Mouse (Mus musculus) kidney, postnatal 0 days (tissue): ENCODE results near the gene Sp6. TPM values are rescaled to one million over a fixed set of nuclear protein-coding genes. Genes with fewer than 3 reads are reported as not detected.
A peak's percentile ranks its signal among the peaks of the same experiment; 100 is the strongest.

ENCODE experiments used
- ATAC-seq: fragments of 200-750 bp; cut with Nextera tagmentation; replicated peaks from 2 replicates; pipeline ENCODE4 v1.8.0; 2017; ENCODE audit warnings: low read depth, moderate number of reproducible peaks, moderate TSS enrichment, moderate library complexity; ENCODE audit not compliant: low FRiP score
- DNase-seq: peaks from one replicate; pipeline ENCODE4 v3.0.0-alpha.2; 2016; ENCODE audit warnings: low spot score
- H3K27ac ChIP-seq: fragments of 300-500 bp; sonication (generic); 2 replicates; pipeline ENCODE4 v1.5.1; 2014; ENCODE audit warnings: mild to moderate bottlenecking
- H3K27me3 ChIP-seq: fragments of 300-500 bp; sonication (generic); 2 replicates; pipeline ENCODE4 v1.6.1; 2014; ENCODE audit warnings: low read length, mixed read lengths; ENCODE audit not compliant: insufficient read depth
- H3K36me3 ChIP-seq: fragments of 300-500 bp; sonication (generic); 2 replicates; pipeline ENCODE4 v1.6.1; 2014; ENCODE audit warnings: low read length, mixed read lengths; ENCODE audit not compliant: insufficient read depth
- H3K4me1 ChIP-seq: fragments of 300-500 bp; sonication (generic); replicated peaks from 2 replicates; pipeline ENCODE4 v1.6.1; 2014; ENCODE audit warnings: antibody characterized with exemption, low read length, mixed read lengths; ENCODE audit not compliant: insufficient read depth
- H3K4me2 ChIP-seq: fragments of 300-500 bp; sonication (generic); 2 replicates; pipeline ENCODE4 v1.6.1; 2014; ENCODE audit warnings: mild to moderate bottlenecking, low read length, moderate library complexity, mixed read lengths
- H3K4me3 ChIP-seq: fragments of 300-500 bp; sonication (generic); replicated peaks from 2 replicates; pipeline ENCODE4 v1.5.1; 2014; ENCODE audit warnings: low read depth, low read length
- H3K9ac ChIP-seq: fragments of 300-500 bp; sonication (generic); 2 replicates; pipeline ENCODE4 v1.6.1; 2014; ENCODE audit warnings: low read depth, low read length
- H3K9me3 ChIP-seq: fragments of 300-500 bp; sonication (generic); replicated peaks from 2 replicates; pipeline ENCODE4 v1.6.1; 2016; ENCODE audit warnings: low read length, inconsistent platforms, mixed read lengths
- CTCF ChIP-seq: IDR thresholded peaks from 2 replicates; pipeline ENCODE4 v1.5.1; 2016; ENCODE audit warnings: antibody characterized with exemption, low read depth, mild to moderate bottlenecking, moderate library complexity
- WGBS: fragments of 180-500 bp; shearing (Covaris S2); extraction: QIAGEN DNeasy Blood & Tissue Kit; methylation state at CpG from one replicate; pipeline ENCODE4 v1.1.7; 2014; 5-methylcytosine and 5-hydroxymethylcytosine counted together
- polyA plus RNA-seq: library from polyadenylated mRNA; unstranded; fragments of >200 nt; fragmentation: Nextera tagmentation; extraction: Ambion mirVana; gene quantifications from 2 replicates; pipeline ENCODE4 v1.2.1, GENCODE M21; 2015

Sp6 gene
- polyA plus RNA-seq, 1 experiment from 2014 or later = 2.0 TPM

DNA sequence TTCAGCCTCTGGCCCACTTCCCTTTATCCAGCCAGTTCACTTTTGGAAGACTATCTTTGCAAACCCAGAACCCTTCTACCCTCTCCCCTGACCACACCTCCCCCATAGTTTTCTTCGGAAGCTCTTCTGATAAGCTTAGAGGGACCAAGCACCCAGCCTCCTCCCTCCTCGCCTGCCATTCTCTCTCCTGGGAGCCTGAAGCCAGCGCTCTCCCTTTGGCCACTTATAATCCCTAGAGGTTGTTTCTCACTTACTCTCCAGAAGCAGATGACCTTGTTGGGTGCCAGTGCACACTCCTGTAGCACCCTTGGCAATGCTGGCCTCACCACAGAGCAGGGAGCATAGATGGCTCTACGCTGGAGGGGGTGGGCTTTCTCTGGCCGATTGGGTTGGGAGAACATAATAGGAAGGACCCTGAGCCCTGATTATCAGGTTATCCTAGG is 43.9 kb upstream of the Sp6 start:
- H3K36me3 ChIP-seq = no peaks in the 10 kb centered on the region
- H3K4me2 ChIP-seq = no peak overlapping the region
- DNase-seq (no peak), ATAC-seq (0 out of 2 replicates have a peak, but pooled peaks have one; percentile 10)
- H3K27ac ChIP-seq = peak overlapping the region; percentile 89
- no peak for TF ChIP-seq CTCF
- H3K27me3 ChIP-seq = no peaks in the 10 kb centered on the region
- WGBS = 76% methylated on average over 5 of the region's 5 CpGs
- no peak overlapping the region for H3K4me3 ChIP-seq
- H3K9ac ChIP-seq = no peak overlapping the region
- H3K9me3 ChIP-seq = no peaks in the 10 kb centered on the region
- H3K4me1 ChIP-seq = peaks cover 21% of the 10 kb centered on the region

DNA sequence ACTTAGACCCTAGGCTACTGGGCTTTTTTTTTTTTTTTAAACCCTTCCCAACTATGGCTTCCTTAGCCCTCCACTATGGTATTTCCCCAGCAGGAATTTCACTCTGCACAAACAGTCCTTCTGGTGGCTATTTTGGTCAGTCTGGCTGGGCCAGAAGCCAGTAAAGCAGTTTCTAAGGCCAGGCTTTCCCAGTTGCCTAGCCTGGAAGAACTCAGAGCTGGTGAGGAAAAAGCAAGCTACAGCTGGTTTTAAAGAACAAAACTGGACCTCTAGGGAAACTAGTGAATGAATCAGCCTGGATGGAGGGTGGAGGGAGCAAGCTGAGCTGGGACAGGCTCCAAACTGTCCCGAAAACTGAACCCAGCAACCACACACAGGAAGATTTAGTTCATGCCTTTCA is 43.4 kb upstream of the Sp6 start:
- Histone ChIP-seq H3K4me1 (peaks cover 21% of the 10 kb centered on the region), H3K4me2 (no peak overlapping the region), H3K9ac (peak overlapping the region; percentile 36), H3K4me3 (no peak overlapping the region), H3K9me3 (no peaks in the 10 kb centered on the region), H3K36me3 (no peaks in the 10 kb centered on the region), H3K27me3 (no peaks in the 10 kb centered on the region), H3K27ac (peak overlapping the region; percentile 89)
- peak; percentile 73 for DNase-seq
- no peak for ATAC-seq
- TF ChIP-seq CTCF = no peak
- WGBS = 60% methylated on average over 1 of the region's 1 CpGs

DNA sequence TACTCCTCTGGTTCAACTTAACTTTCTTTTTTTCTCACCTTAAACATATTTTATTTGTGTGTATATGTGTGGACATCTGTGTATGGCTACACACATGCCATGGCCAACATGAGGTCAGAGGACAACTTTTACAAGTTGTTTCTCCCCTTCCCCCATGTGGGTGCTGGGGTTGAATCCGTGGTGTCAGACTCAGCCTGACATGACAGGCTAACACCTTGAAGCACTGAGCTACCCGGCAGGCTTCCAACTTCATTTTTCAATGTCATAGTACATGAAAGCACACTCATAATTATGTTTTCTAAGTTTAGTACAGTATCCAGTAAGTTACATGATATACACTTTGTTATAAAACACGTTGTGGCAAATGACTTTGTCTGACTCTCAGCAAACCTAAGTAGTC is 42.9 kb upstream of the Sp6 start:
- Histone ChIP-seq H3K9ac (no peak overlapping the region), H3K4me2 (no peak overlapping the region), H3K9me3 (no peaks in the 10 kb centered on the region), H3K4me3 (no peak overlapping the region), H3K4me1 (peaks cover 21% of the 10 kb centered on the region), H3K27ac (peak overlapping the region; percentile 89), H3K27me3 (no peaks in the 10 kb centered on the region), H3K36me3 (no peaks in the 10 kb centered on the region)
- no peak for TF ChIP-seq CTCF
- no peak for ATAC-seq
- WGBS = 60% methylated on average over 3 of the region's 3 CpGs
- DNase-seq = no peak

DNA sequence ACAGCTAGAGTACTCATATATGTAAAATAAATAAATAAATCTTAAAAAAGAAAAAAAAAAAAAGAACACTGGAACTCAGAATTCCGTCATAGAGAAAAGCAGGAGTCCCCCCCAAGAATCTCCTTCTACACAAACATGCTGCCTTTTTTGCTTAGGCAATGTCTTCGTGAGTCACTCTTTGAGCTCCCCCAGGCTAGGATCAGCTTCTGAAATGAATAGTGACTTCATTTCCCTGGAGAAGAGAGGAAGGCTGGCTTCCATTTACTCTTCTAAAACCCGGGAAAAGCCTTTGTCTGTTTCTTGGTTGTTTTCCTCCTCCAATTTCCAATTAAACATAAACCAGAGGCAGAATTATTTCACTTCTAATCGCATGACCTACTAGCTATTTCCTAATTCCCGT is 40.3 kb upstream of the Sp6 start:
- Histone ChIP-seq H3K4me2 (no peak overlapping the region), H3K9ac (no peak overlapping the region), H3K27me3 (no peaks in the 10 kb centered on the region), H3K4me1 (peaks cover 29% of the 10 kb centered on the region), H3K27ac (no peak overlapping the region), H3K36me3 (no peaks in the 10 kb centered on the region), H3K9me3 (no peaks in the 10 kb centered on the region), H3K4me3 (no peak overlapping the region)
- TF ChIP-seq CTCF = no peak
- WGBS = 80% methylated on average over 5 of the region's 5 CpGs
- DNase-seq (no peak), ATAC-seq (no peak)

DNA sequence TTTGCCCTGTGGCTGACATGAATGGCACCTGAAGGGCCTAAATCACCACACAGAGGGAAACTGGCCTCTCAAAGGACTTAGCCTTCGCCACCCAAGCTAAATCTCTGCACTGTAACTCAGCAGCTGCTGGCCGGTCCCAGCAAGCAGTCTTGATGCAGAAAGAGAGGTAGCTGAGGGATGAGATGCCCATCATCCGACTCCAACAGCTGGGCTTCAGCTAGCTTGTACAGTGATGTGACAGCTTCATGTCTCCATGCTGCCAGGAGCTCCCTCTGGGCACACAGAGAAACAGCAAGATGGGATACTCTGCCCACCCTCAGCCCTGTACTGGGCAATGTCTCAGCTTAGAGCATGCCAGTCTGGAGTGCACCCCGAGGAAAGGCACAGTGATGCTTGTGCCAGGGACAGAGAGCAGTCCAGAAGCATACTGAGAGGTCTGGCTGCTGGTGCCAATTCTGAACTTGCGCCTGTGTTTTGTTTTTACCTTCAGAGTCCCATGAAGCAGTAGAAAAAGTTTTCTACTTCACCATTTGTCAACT is 39.7 kb upstream of the Sp6 start:
- WGBS = 85% methylated on average over 5 of the region's 5 CpGs
- Histone ChIP-seq H3K4me2 (no peak overlapping the region), H3K9me3 (no peaks in the 10 kb centered on the region), H3K4me3 (no peak overlapping the region), H3K27me3 (no peaks in the 10 kb centered on the region), H3K4me1 (peaks cover 28% of the 10 kb centered on the region), H3K9ac (no peak overlapping the region), H3K27ac (no peak overlapping the region), H3K36me3 (no peaks in the 10 kb centered on the region)
- ATAC-seq (no peak), DNase-seq (no peak)
- no peak for TF ChIP-seq CTCF

DNA sequence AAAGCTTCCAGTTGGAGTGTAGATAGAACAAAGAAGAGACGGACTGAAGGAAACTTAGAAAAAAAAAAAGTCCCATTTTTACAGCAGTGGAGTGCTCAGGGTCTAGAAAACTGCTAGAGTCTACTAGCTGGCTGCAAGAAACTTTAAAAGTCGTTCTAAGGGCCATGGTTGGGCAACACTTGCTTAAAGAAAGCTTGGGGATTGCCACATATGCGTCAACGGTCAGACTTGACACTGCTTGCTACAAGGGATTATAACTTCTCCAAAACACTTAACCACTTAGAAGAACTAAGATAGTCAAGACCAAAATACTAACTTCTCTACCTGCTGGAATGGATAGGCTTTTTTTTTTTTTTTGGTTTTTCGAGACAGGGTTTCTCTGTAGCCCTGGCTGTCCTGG is 38.4 kb upstream of the Sp6 start:
- no peak overlapping the region for H3K27ac ChIP-seq
- no peak for TF ChIP-seq CTCF
- H3K36me3 ChIP-seq = no peaks in the 10 kb centered on the region
- 86% methylated on average over 5 of the region's 5 CpGs for WGBS
- no peaks in the 10 kb centered on the region for H3K27me3 ChIP-seq
- DNase-seq (no peak), ATAC-seq (no peak)
- H3K4me2 ChIP-seq = no peak overlapping the region
- H3K9ac ChIP-seq = no peak overlapping the region
- H3K4me3 ChIP-seq = no peak overlapping the region
- no peaks in the 10 kb centered on the region for H3K9me3 ChIP-seq
- peaks cover 20% of the 10 kb centered on the region for H3K4me1 ChIP-seq
